ENCODE assay signal across 8 mouse cellular contexts in the genomic region with DNA sequence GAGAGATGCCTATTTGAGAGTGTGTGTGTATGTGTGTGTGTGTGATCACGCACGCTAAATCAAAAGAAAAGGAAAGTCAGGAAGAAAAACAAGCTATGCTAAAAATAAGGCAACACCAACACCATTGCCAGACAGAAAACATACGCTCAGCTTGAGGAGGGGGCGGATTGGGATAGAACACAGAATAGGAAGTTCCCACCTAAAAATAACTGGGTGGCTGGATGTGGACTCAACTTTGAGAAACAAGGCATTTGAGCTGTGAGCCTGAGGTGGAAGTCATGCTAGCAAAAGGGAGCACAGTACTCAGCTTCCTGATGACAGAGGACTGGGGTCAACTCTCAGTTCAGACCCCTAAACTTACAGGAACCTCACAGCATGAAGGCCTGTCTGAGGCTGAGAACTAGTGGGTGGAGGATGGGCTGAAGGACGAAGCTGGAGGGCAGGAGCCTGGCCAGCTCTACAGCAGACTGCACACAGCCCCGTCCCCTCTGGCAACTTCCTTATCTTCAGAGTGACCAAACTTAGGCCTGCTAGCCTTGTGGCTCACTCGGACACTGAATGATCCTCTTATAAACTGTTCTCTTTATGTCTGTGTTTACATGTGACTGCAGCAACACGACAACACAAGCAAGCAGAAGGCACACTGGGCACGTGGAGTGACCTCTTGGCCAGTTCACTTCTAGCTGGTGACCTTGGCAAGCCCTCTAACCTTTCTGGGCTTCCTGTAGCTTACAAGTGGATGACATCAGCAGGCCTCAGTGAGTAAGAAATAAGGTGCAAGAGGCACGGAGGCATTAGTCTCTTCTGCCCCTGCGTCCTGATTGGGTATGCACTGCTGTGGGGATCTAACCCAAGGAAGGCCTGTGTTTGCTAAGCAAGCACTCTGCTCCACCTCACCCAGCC.
DNase-seq lines count a peak whose midpoint lies in the region; ATAC-seq lines count a peak whose summit lies in the region.

No protein-coding gene starts in this region.

- no peaks in the 10 kb centered on the region for H3K9me3 ChIP-seq in heart, embryonic 16.5 days (replicated peaks; ENCODE audit: control insufficient read depth, low read length)
- H3K9me3 ChIP-seq in midbrain, embryonic 12.5 days = no peaks in the 10 kb centered on the region

- WGBS in heart, embryonic 16.5 days = 25% methylated on average over 11 of the region's 11 CpGs
- 62% methylated on average over 11 of the region's 11 CpGs for WGBS in midbrain, embryonic 12.5 days

- intact Hi-C loops in left cerebral cortex, postnatal 10 days (cut with DNase I) = no loop called here

- ATAC-seq in heart, embryonic 16.5 days (replicated peaks; ENCODE audit: extremely low read depth, insufficient read depth, low FRiP score) = no peak
- no peak for ATAC-seq in midbrain, embryonic 12.5 days (ENCODE audit: low FRiP score, low read depth)

- peak overlapping the region; percentile 95 for H3K27ac ChIP-seq in heart, embryonic 16.5 days (ENCODE audit: low read length)
- peak overlapping the region; percentile 77; the same call in 1 of the 2 replicates for H3K27ac ChIP-seq in midbrain, embryonic 12.5 days (replicated peaks)

- peak; percentile 81 for DNase-seq in adrenal gland, adult 2 months
- no peak for DNase-seq in adrenal gland, adult 18-20 months (ENCODE audit: low spot score in 2 of 2)
- DNase-seq in brain, adult 2 months (ENCODE audit: low read depth, low spot score) = peak; percentile 85
- DNase-seq in left cerebral cortex, postnatal 10 days (ENCODE audit: extremely low spot score in 1 of 2, low spot score in 2 of 2) = peak; percentile 53 to 68
- no peak for DNase-seq in ovary, postnatal 14 days (ENCODE audit: low spot score)
- no peak for DNase-seq in retina, embryonic 14.5 days (ENCODE audit: low spot score)

- peaks cover 4% of the 10 kb centered on the region; the same call in 1 of the 2 replicates for H3K36me3 ChIP-seq in heart, embryonic 16.5 days (ENCODE audit: control insufficient read depth, insufficient read depth)
- no peaks in the 10 kb centered on the region for H3K36me3 ChIP-seq in midbrain, embryonic 12.5 days

- H3K4me3 ChIP-seq in heart, embryonic 16.5 days (ENCODE audit: low read length) = no peak overlapping the region
- no peak overlapping the region for H3K4me3 ChIP-seq in midbrain, embryonic 12.5 days

- H3K9ac ChIP-seq in heart, embryonic 16.5 days (ENCODE audit: low read length) = peak overlapping the region; percentile 54
- H3K9ac ChIP-seq in midbrain, embryonic 12.5 days (replicated peaks) = no peak overlapping the region

- peaks cover 85% of the 10 kb centered on the region for H3K4me1 ChIP-seq in heart, embryonic 16.5 days (ENCODE audit: control insufficient read depth, insufficient read depth, low read length)
- H3K4me1 ChIP-seq in midbrain, embryonic 12.5 days = peaks cover 40% of the 10 kb centered on the region

- no peak overlapping the region; the same call in 1 of the 2 replicates for H3K4me2 ChIP-seq in heart, embryonic 16.5 days (ENCODE audit: low read depth, low read length)
- no peak overlapping the region for H3K4me2 ChIP-seq in midbrain, embryonic 12.5 days (replicated peaks)

- H3K27me3 ChIP-seq in heart, embryonic 16.5 days (ENCODE audit: control insufficient read depth, insufficient read depth, low read length) = no peaks in the 10 kb centered on the region
- no peaks in the 10 kb centered on the region for H3K27me3 ChIP-seq in midbrain, embryonic 12.5 days

Comparison
In these comparisons a context has a peak if more than half of its experiments do, and no peak if none do; other contexts are left out.
1. DNase-seq: peak in adrenal gland, adult 2 months (single experiment), brain, adult 2 months (single experiment) and left cerebral cortex, postnatal 10 days (2 of 2); none in adrenal gland, adult 18-20 months (0 of 2), ovary, postnatal 14 days (single experiment) and retina, embryonic 14.5 days (single experiment).